Comparison of ENCODE assay signal across 8 mouse cellular contexts in genomic region chr10:40309884-40310635, GRCm38 (mm10). TPM values are rescaled to one million over a fixed set of nuclear protein-coding genes. Genes with fewer than 3 reads are reported as not detected.
A peak's percentile ranks its signal among the peaks of the same experiment; 100 is the strongest.
DNase-seq lines count a peak whose midpoint lies in the region; ATAC-seq and TF ChIP-seq lines count a peak whose summit lies in the region.

No protein-coding gene starts in this region.

- H3K9me3 ChIP-seq in lung, embryonic 14.5 days (ENCODE audit: low read depth, low read length) = peaks cover 4% of the 10 kb centered on the region; the same call in 1 of the 2 replicates
- peaks cover 10% of the 10 kb centered on the region for H3K9me3 ChIP-seq in megakaryocyte, embryonic 14.5 days

- no peak overlapping the region for H3K27ac ChIP-seq in lung, embryonic 14.5 days (ENCODE audit: low read depth)

- TF ChIP-seq CTCF in lung, embryonic 14.5 days (IDR thresholded peaks at IDR 0.05; ENCODE audit: low read depth) = no peak
- no peak for TF ChIP-seq CTCF in lung, adult 2 months (IDR thresholded peaks at IDR 0.05; ENCODE audit: insufficient read depth, low read length)

- no peaks in the 10 kb centered on the region for H3K27me3 ChIP-seq in lung, embryonic 14.5 days (ENCODE audit: insufficient read depth, low read length)
- H3K27me3 ChIP-seq in megakaryocyte, embryonic 14.5 days (replicated peaks) = no peaks in the 10 kb centered on the region

- ATAC-seq in lung, embryonic 14.5 days (ENCODE audit: insufficient read depth) = no peak
- ATAC-seq in common myeloid progenitor, adult 5-6 weeks (replicated peaks; ENCODE audit: low read depth, poor library complexity, severe bottlenecking) = peak; percentile 96

- H3K36me3 ChIP-seq in lung, embryonic 14.5 days (ENCODE audit: insufficient read depth) = no peaks in the 10 kb centered on the region
- peaks cover 13% of the 10 kb centered on the region for H3K36me3 ChIP-seq in megakaryocyte, embryonic 14.5 days (replicated peaks; ENCODE audit: low read length)

- 55% methylated on average over 6 of the region's 6 CpGs for WGBS in lung, embryonic 14.5 days
- WGBS in lung, adult 2 months = 58% methylated on average over 6 of the region's 6 CpGs

- peak; percentile 50 for DNase-seq in lung, embryonic 14.5 days
- no peak for DNase-seq in lung, adult 2 months
- peak; percentile 44 for DNase-seq in thymus, postnatal 4 days
- DNase-seq in left cerebral cortex, adult 8-10 months (ENCODE audit: low spot score in 2 of 2) = no peak
- no peak for DNase-seq in cerebellum, adult 11-12 months
- no peak for DNase-seq in layer of hippocampus, adult 11-12 months (ENCODE audit: low spot score)

- TF ChIP-seq POLR2A in lung, adult 2 months (IDR thresholded peaks at IDR 0.05; ENCODE audit: borderline replicate concordance, extremely low read depth, low read depth, low read length) = no peak

- no peak overlapping the region for H3K4me3 ChIP-seq in lung, embryonic 14.5 days (ENCODE audit: low read depth, low read length)
- H3K4me3 ChIP-seq in lung, adult 2 months (replicated peaks; ENCODE audit: extremely low read depth, low read depth, low read length) = no peak overlapping the region
- H3K4me3 ChIP-seq in megakaryocyte, embryonic 14.5 days (replicated peaks) = peak overlapping the region; percentile 2

- no peaks in the 10 kb centered on the region for H3K4me1 ChIP-seq in lung, embryonic 14.5 days (ENCODE audit: insufficient read depth)
- no peaks in the 10 kb centered on the region for H3K4me1 ChIP-seq in lung, adult 2 months (ENCODE audit: control insufficient read depth, insufficient read depth, low read length)
- H3K4me1 ChIP-seq in megakaryocyte, embryonic 14.5 days = peaks cover 43% of the 10 kb centered on the region

- no peak overlapping the region for H3K9ac ChIP-seq in lung, embryonic 14.5 days

- H3K4me2 ChIP-seq in lung, embryonic 14.5 days = no peak overlapping the region

RNA-seq across cellular contexts. Expression of gene Amd1, which starts 8.1 kb away (rescaled TPM):
- 78.7 and 82.0 TPM in 2 replicates for polyA plus RNA-seq in lung, embryonic 14.5 days (2014; fragmentation: Nextera tagmentation; extraction: Ambion mirVana)
- polyA plus RNA-seq in lung, adult 2 months (2012; rRNA removed) = 6.2 and 14.9 TPM in 2 replicates
- total RNA-seq in common myeloid progenitor, adult 5-6 weeks (2017) = 202 and 215 TPM in 2 replicates
- 0.79 and 10.4 TPM in 2 replicates for polyA plus RNA-seq in megakaryocyte, embryonic 14.5 days (2012; ENCODE audit: insufficient read depth, low replicate concordance)
- total RNA-seq in left cerebral cortex, adult 8-10 months (2022) = 10 to 100 TPM; 74.1 to 90.6 (median 79.2) TPM

RNA-seq across cellular contexts. Expression of gene Cdk19, which starts 29.3 kb away (rescaled TPM):
- 10.6 and 11.6 TPM in 2 replicates for polyA plus RNA-seq in lung, embryonic 14.5 days (2014; fragmentation: Nextera tagmentation; extraction: Ambion mirVana)
- polyA plus RNA-seq in lung, adult 2 months (2012; rRNA removed) = 10.9 and 21.5 TPM in 2 replicates
- 60.0 and 65.2 TPM in 2 replicates for total RNA-seq in common myeloid progenitor, adult 5-6 weeks (2017)
- polyA plus RNA-seq in megakaryocyte, embryonic 14.5 days (2012; ENCODE audit: insufficient read depth, low replicate concordance) = 4.8 and 7.2 TPM in 2 replicates
- 10 to 100 TPM; 46.8 to 57.5 (median 52.8) TPM for total RNA-seq in left cerebral cortex, adult 8-10 months (2022)

RNA-seq across cellular contexts. Expression of gene Gtf3c6, which starts 52.2 kb away (rescaled TPM):
- polyA plus RNA-seq in lung, embryonic 14.5 days (2014; fragmentation: Nextera tagmentation; extraction: Ambion mirVana) = 108 and 112 TPM in 2 replicates
- polyA plus RNA-seq in lung, adult 2 months (2012; rRNA removed) = 3.5 and 6.3 TPM in 2 replicates
- total RNA-seq in common myeloid progenitor, adult 5-6 weeks (2017) = 181 and 258 TPM in 2 replicates
- 7.4 and 17.2 TPM in 2 replicates for polyA plus RNA-seq in megakaryocyte, embryonic 14.5 days (2012; ENCODE audit: insufficient read depth, low replicate concordance)
- 10 to 100 TPM; 21.8 to 25.9 (median 22.8) TPM for total RNA-seq in left cerebral cortex, adult 8-10 months (2022)

Comparison
In these comparisons a context has a peak if more than half of its experiments do, and no peak if none do; other contexts are left out.
1. DNase-seq: peak in lung, embryonic 14.5 days (single experiment) and thymus, postnatal 4 days (single experiment); none in lung, adult 2 months (single experiment), left cerebral cortex, adult 8-10 months (0 of 2), cerebellum, adult 11-12 months (single experiment) and layer of hippocampus, adult 11-12 months (single experiment).